Mouse (Mus musculus) limb, embryonic 14.5 days (tissue): ENCODE measurements at regions not wholly inside any gene's neighbourhood (a gene's known extent, or its start where the extent isn't known, plus 50 kb on each side); places are given as distances from the start of the nearest gene placed in this dataset.
"Not testable (repeated sequence)": the region's sequence is repeated elsewhere in the genome, so short reads cannot be mapped to it uniquely, and the experiment has no call there.

Experiments
- ATAC-seq: fragments of 200-750 bp; cut with Nextera tagmentation; 2 replicates; pipeline ENCODE4 v1.8.0; 2017; ENCODE audit warnings: low read depth, moderate number of reproducible peaks, moderate TSS enrichment; ENCODE audit not compliant: low FRiP score
- DNase-seq: peaks from one replicate; pipeline ENCODE4 v3.0.0-alpha.2; 2015; ENCODE audit warnings: low spot score
- H3K27ac ChIP-seq: fragments of 300-500 bp; sonication (generic); replicated peaks from 2 replicates; pipeline ENCODE4 v1.5.1; 2014; ENCODE audit warnings: low read depth, mild to moderate bottlenecking, low read length, moderate library complexity, mixed read lengths
- H3K27me3 ChIP-seq: fragments of 300-500 bp; sonication (generic); 2 replicates; pipeline ENCODE4 v1.6.1; 2014; ENCODE audit warnings: low read length, mixed read lengths; ENCODE audit not compliant: control insufficient read depth, insufficient read depth
- H3K36me3 ChIP-seq: fragments of 300-500 bp; sonication (generic); 2 replicates; pipeline ENCODE4 v1.6.1; 2014; ENCODE audit warnings: mild to moderate bottlenecking, low read length, moderate library complexity, mixed read lengths; ENCODE audit not compliant: control insufficient read depth, insufficient read depth
- H3K4me1 ChIP-seq: fragments of 300-500 bp; sonication (generic); 2 replicates; pipeline ENCODE4 v1.6.1; 2014; ENCODE audit warnings: antibody characterized with exemption, low read length, mixed read lengths; ENCODE audit not compliant: control insufficient read depth, insufficient read depth
- H3K4me2 ChIP-seq: fragments of 300-500 bp; sonication (generic); replicated peaks from 2 replicates; pipeline ENCODE4 v1.6.1; 2014; ENCODE audit warnings: low read depth, mild to moderate bottlenecking, low read length, moderate library complexity; ENCODE audit not compliant: severe bottlenecking
- H3K4me3 ChIP-seq: fragments of 300-500 bp; sonication (generic); replicated peaks from 2 replicates; pipeline ENCODE4 v1.5.1; 2014; ENCODE audit warnings: low read length
- H3K9ac ChIP-seq: fragments of 300-500 bp; sonication (generic); 2 replicates; pipeline ENCODE4 v1.6.1; 2014; ENCODE audit warnings: mild to moderate bottlenecking, low read depth, low read length, moderate library complexity; ENCODE audit not compliant: severe bottlenecking
- H3K9me3 ChIP-seq: fragments of 300-500 bp; sonication (generic); 2 replicates; pipeline ENCODE4 v1.6.1; 2016; ENCODE audit warnings: low read length; ENCODE audit not compliant: control insufficient read depth
- POLR2A ChIP-seq: fragments of 200-500 bp; IDR thresholded peaks from 2 replicates; pipeline ENCODE4 v1.8.0; 2012; ENCODE audit warnings: inconsistent platforms, mild to moderate bottlenecking, moderate library complexity, borderline replicate concordance; ENCODE audit not compliant: insufficient read depth, insufficient read length; ENCODE audit errors: extremely low read depth
- WGBS: fragments of 180-500 bp; shearing (Covaris S2); extraction: QIAGEN DNeasy Blood & Tissue Kit; methylation state at CpG from one replicate; pipeline ENCODE4 v1.1.7; 2014; 5-methylcytosine and 5-hydroxymethylcytosine counted together

DNA sequence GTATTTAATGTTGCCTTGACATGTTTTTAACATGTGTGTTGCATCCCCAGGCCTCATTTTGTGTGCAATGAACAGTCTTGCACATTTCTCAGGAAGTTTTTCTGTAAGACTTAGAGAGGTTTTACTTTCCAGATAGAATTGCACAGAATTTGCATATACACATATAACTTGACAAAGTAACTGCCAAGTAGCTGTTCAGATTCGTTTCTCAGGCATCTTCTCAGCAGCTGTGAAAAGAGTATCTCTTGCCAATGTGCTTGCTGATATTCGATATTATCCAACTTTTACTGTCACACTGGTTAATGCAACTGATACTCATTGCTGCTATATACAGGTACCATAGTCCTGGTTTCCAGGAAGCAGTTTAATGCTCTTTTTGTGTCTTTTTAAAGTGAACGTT is 154.5 kb upstream of the Arsj start:
- 73% methylated on average over 3 of the region's 3 CpGs for WGBS
- Histone ChIP-seq H3K9ac (no peak overlapping the region), H3K4me1 (no peaks in the 10 kb centered on the region), H3K4me2 (no peak overlapping the region), H3K27ac (no peak overlapping the region), H3K9me3 (no peaks in the 10 kb centered on the region), H3K27me3 (no peaks in the 10 kb centered on the region), H3K36me3 (no peaks in the 10 kb centered on the region), H3K4me3 (no peak overlapping the region)
- no peak for ATAC-seq
- TF ChIP-seq POLR2A = no peak
- DNase-seq = no peak

DNA sequence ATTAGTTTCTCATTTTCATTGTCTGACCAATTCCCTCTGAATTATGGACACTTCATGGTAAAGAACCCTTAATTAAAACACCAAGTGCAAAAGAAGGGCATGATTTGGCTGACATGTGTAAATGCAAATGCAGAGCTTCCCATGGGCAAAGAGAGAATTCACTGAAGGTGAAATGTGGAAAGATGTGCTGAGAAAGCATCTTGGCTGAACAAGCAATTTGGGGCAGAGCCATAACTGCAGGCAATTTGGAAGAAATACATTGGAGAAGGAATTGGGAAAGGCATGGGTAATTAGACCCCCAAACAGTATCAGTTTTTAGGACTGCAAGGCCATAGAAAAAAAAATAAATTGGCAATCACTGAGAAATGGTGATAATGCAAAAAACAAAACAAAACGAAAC is 153.3 kb upstream of the Arsj start:
- 67% methylated on average over 1 of the region's 1 CpGs for WGBS
- ATAC-seq (no peak), DNase-seq (no peak)

DNA sequence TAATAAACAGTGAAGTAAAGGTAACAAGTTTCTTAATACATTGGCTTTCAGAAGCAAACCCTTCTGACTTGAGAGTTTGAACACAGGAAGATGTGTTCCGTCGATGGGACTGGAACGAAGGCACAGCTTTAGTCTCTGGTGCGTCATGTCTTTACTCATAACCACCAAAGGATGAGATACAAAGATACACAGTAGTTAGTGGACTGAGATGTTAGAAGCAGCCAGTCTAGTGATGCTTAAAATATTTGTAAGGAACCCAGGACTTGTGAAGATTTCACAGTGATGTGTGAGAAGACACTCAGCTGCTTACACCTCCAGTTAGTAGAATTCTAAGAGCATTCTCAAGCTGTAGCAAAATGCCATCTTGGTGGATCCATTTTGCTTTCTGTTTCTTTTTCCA is 135.9 kb upstream of the Arsj start:
- 93% methylated on average over 4 of the region's 4 CpGs for WGBS
- no peaks in the 10 kb centered on the region for H3K9me3 ChIP-seq

More for the DNA sequence above, 153.3 kb upstream of the Arsj start:
- H3K4me3 ChIP-seq = no peak overlapping the region
- no peaks in the 10 kb centered on the region for H3K9me3 ChIP-seq
- H3K4me2 ChIP-seq = no peak overlapping the region
- no peaks in the 10 kb centered on the region for H3K36me3 ChIP-seq
- no peak overlapping the region for H3K27ac ChIP-seq
- H3K4me1 ChIP-seq = no peaks in the 10 kb centered on the region
- no peaks in the 10 kb centered on the region for H3K27me3 ChIP-seq
- no peak overlapping the region for H3K9ac ChIP-seq
- no peak for TF ChIP-seq POLR2A

DNA sequence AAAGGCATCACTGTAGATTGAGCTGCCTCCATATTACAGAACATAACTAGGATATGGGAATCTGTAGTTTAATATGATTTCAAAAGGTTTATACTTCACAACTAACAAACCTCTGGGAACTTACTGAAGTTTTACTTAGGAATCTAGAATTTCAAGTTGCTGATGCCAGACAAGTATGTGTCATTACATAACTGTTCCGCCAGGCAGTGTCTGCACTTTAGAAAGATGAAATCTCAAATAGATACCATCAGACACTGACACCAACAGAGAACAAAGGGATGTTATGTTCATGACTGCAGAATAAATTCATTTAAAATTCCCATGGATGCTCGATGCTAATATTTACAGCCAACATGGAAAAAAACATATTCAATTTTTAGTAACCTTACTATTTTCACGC is 117.7 kb upstream of the Arsj start:
- no peaks in the 10 kb centered on the region for H3K4me1 ChIP-seq
- DNase-seq = no peak
- no peak for ATAC-seq
- no peak overlapping the region for H3K4me2 ChIP-seq
- H3K27ac ChIP-seq = no peak overlapping the region
- H3K9me3 ChIP-seq = no peaks in the 10 kb centered on the region
- no peak for TF ChIP-seq POLR2A
- no peaks in the 10 kb centered on the region for H3K27me3 ChIP-seq
- no peaks in the 10 kb centered on the region for H3K36me3 ChIP-seq
- 85% methylated on average over 3 of the region's 3 CpGs for WGBS
- no peak overlapping the region for H3K4me3 ChIP-seq
- H3K9ac ChIP-seq = no peak overlapping the region

More for the DNA sequence above, 135.9 kb upstream of the Arsj start:
- Histone ChIP-seq H3K27me3 (no peaks in the 10 kb centered on the region), H3K4me3 (no peak overlapping the region), H3K9ac (no peak overlapping the region), H3K27ac (no peak overlapping the region), H3K4me1 (no peaks in the 10 kb centered on the region), H3K4me2 (no peak overlapping the region), H3K36me3 (no peaks in the 10 kb centered on the region)
- ATAC-seq (no peak), DNase-seq (no peak)
- no peak for TF ChIP-seq POLR2A

DNA sequence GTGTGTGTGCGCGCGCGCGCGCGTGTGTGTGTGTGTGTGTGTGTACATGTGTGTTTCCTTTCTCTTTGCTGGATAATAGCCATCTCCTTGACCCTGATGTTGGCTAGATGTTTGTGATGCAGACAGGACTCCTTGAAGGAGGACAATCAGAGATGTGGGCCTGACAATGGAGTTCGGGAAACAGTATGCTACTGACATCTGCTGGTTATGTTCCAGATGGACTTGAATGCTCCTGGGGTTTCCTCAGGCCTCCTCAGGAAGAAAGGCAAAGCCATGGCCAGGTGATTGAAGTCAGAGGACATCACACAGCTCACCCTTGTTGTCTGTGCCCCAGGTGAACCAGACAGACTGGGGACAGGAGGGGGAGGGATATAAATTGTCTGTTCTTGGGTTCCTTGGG is 102.2 kb upstream of the Arsj start:
- DNase-seq = no peak
- Histone ChIP-seq H3K9me3 (no peaks in the 10 kb centered on the region), H3K36me3 (no peaks in the 10 kb centered on the region), H3K27ac (no peak overlapping the region), H3K4me1 (no peaks in the 10 kb centered on the region), H3K27me3 (no peaks in the 10 kb centered on the region), H3K9ac (no peak overlapping the region), H3K4me3 (no peak overlapping the region), H3K4me2 (no peak overlapping the region)
- TF ChIP-seq POLR2A = no peak
- ATAC-seq = no peak
- WGBS = 70% methylated on average over 2 of the region's 8 CpGs

DNA sequence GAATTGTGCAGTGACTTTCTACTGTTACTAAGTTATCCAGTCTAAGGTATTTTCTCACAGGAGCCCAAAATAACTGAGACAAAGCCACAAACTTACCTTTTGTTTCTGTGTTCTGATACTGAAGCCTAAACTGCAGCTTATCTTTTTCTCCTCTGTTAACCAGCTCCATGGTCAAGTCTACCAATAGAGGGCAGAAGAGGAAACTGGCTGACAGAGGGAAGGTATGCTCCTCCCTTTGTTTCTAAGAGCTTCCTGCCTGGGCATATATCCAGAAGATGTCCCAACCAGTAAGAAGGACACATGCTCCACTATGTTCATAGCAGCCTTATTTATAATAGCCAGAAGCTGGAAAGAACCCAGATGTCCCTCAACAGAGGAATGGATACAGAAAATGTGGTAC is 91.5 kb upstream of the Arsj start:
- H3K36me3 ChIP-seq, H3K9ac ChIP-seq, H3K4me2 ChIP-seq, H3K9me3 ChIP-seq, DNase-seq, ATAC-seq, H3K4me1 ChIP-seq, H3K27ac ChIP-seq, H3K4me3 ChIP-seq, H3K27me3 ChIP-seq: not testable (repeated sequence)
